Mouse (Mus musculus) CH12.LX (cell line): ENCODE data around the gene Itgam.

Experiments
- CTCF ChIP-seq, 2 experiments: IDR thresholded peaks in 1 of 2; conservative IDR thresholded peaks in 1 of 2; 2 replicates each; pipeline ENCODE4 v1.5.1; 2011 to 2012; ENCODE audit warnings: low read depth in 2 of 2, low read length in 2 of 2, improper control_type of control experiment in 1 of 2, inconsistent platforms in 1 of 2, mild to moderate bottlenecking in 1 of 2, moderate library complexity in 1 of 2
- E2F4 ChIP-seq: IDR thresholded peaks from 2 replicates; pipeline ENCODE4 v1.6.1; 2011; ENCODE audit warnings: low read depth, low read length, improper control_type of control experiment; ENCODE audit not compliant: insufficient replicate concordance
- POLR2A ChIP-seq: IDR thresholded peaks from 2 replicates; pipeline ENCODE4 v1.6.1; 2011; ENCODE audit warnings: low read depth, mild to moderate bottlenecking, improper control_type of control experiment, low read length
- USF1 ChIP-seq: IDR thresholded peaks from 2 replicates; pipeline ENCODE4 v1.6.1; 2014; ENCODE audit warnings: low read depth, mild to moderate bottlenecking, inconsistent platforms, low read length, improper control_type of control experiment

- no peak for TF ChIP-seq CTCF (conservative IDR thresholded peaks at IDR 0.05 in 1 of 2, IDR thresholded peaks at IDR 0.05 in 1 of 2; ENCODE audit: low read depth in 2 of 2, low read length in 2 of 2)
- TF ChIP-seq POLR2A: no peak
- TF ChIP-seq E2F4: no peak
- TF ChIP-seq USF1: no peak
These were observed 29.5 kb upstream of the Itgam start for GRCm38 (mm10) chr7:128032989-128033293.
